ENCODE assay signal across 9 mouse cellular contexts in genomic region chr7:99441534-99442072, GRCm38 (mm10). TPM values are rescaled to one million over a fixed set of nuclear protein-coding genes. Genes with fewer than 3 reads are reported as not detected.
DNase-seq lines count a peak whose midpoint lies in the region; ATAC-seq and TF ChIP-seq lines count a peak whose summit lies in the region.
"Had no signal": no experiment of that assay in that cellular context is flagged by ENCODE, and none has a peak within 500 bp of the region (broad histone marks: within the 10 kb centered on the region; RNA-seq: fewer than 3 reads in every experiment).

No protein-coding gene starts in this region.

- 27% methylated on average over 6 of the region's 6 CpGs for WGBS in midbrain, postnatal 0 days
- WGBS in midbrain, embryonic 15.5 days, result 20% methylated on average over 6 of the region's 6 CpGs
- 13% methylated on average over 6 of the region's 6 CpGs for WGBS in heart, embryonic 10.5 days

- TF ChIP-seq CTCF in midbrain, postnatal 0 days (IDR thresholded peaks at IDR 0.05), result no peak

- peaks cover 7% of the 10 kb centered on the region; the same call in 1 of the 2 replicates for H3K36me3 ChIP-seq in midbrain, postnatal 0 days (ENCODE audit: insufficient read depth, low read length)
- peaks cover 4% of the 10 kb centered on the region; the same call in 1 of the 2 replicates for H3K36me3 ChIP-seq in midbrain, embryonic 15.5 days (replicated peaks)
- H3K36me3 ChIP-seq in heart, embryonic 10.5 days, result peaks cover 23% of the 10 kb centered on the region
- H3K36me3 ChIP-seq: G1E had no signal

- no peaks in the 10 kb centered on the region for H3K4me1 ChIP-seq in midbrain, postnatal 0 days (ENCODE audit: insufficient read depth, low read length)
- peaks cover 7% of the 10 kb centered on the region for H3K4me1 ChIP-seq in midbrain, embryonic 15.5 days
- H3K4me1 ChIP-seq in heart, embryonic 10.5 days, result peaks cover 55% of the 10 kb centered on the region

- no peak overlapping the region for H3K9ac ChIP-seq in midbrain, postnatal 0 days (replicated peaks; ENCODE audit: low read length, poor library complexity, severe bottlenecking)
- H3K9ac ChIP-seq in midbrain, embryonic 15.5 days, result no peak overlapping the region

- DNase-seq in midbrain, postnatal 0 days (ENCODE audit: low spot score), result peak; percentile 28
- DNase-seq in heart, embryonic 10.5 days (ENCODE audit: low spot score), result peak; percentile 86
- DNase-seq in kidney, adult 8-10 months, result peak; percentile 73 to 92
- peak; percentile 86 for DNase-seq in lung, postnatal 10 days
- DNase-seq in thymus, postnatal 4 days, result no peak
- DNase-seq in cerebellum, postnatal 10 days, result no peak
- DNase-seq in thymus, postnatal 0 days (ENCODE audit: low spot score), result no peak

- no peaks in the 10 kb centered on the region for H3K9me3 ChIP-seq in midbrain, postnatal 0 days (ENCODE audit: low read length)
- no peaks in the 10 kb centered on the region for H3K9me3 ChIP-seq in midbrain, embryonic 15.5 days
- H3K9me3 ChIP-seq in heart, embryonic 10.5 days, result no peaks in the 10 kb centered on the region
- H3K9me3 ChIP-seq: G1E had no signal

- no peak overlapping the region for H3K4me3 ChIP-seq in midbrain, postnatal 0 days (ENCODE audit: low read depth, low read length)
- H3K4me3 ChIP-seq in midbrain, embryonic 15.5 days, result no peak overlapping the region
- peak overlapping the region; percentile 25 for H3K4me3 ChIP-seq in heart, embryonic 10.5 days

- H3K27me3 ChIP-seq in midbrain, postnatal 0 days (ENCODE audit: insufficient read depth, low read length), result no peaks in the 10 kb centered on the region
- no peaks in the 10 kb centered on the region for H3K27me3 ChIP-seq in midbrain, embryonic 15.5 days (replicated peaks)
- no peaks in the 10 kb centered on the region for H3K27me3 ChIP-seq in heart, embryonic 10.5 days (ENCODE audit: insufficient read depth, poor library complexity, severe bottlenecking)

- ATAC-seq in midbrain, postnatal 0 days (ENCODE audit: low FRiP score), result no peak
- ATAC-seq in midbrain, embryonic 15.5 days (replicated peaks), result no peak

- H3K27ac ChIP-seq in midbrain, postnatal 0 days (ENCODE audit: low read depth, low read length), result no peak overlapping the region
- no peak overlapping the region for H3K27ac ChIP-seq in midbrain, embryonic 15.5 days
- H3K27ac ChIP-seq in heart, embryonic 10.5 days, result peak overlapping the region; percentile 82

- H3K4me2 ChIP-seq in midbrain, postnatal 0 days (ENCODE audit: low read depth, low read length, poor library complexity, severe bottlenecking), result no peak overlapping the region
- no peak overlapping the region for H3K4me2 ChIP-seq in midbrain, embryonic 15.5 days

RNA-seq across cellular contexts. Expression of gene Klhl35, which starts 24.2 kb away (rescaled TPM):
- 1.4 and 3.9 TPM in 2 replicates for total RNA-seq in midbrain, postnatal 0 days (2014; rRNA removed)
- polyA plus RNA-seq in midbrain, postnatal 0 days (2015; fragmentation: Nextera tagmentation; extraction: Ambion mirVana), result 2.1 and 2.4 TPM in 2 replicates
- polyA plus RNA-seq in midbrain, embryonic 15.5 days (2015; fragmentation: Nextera tagmentation; extraction: Ambion mirVana), result 7.1 and 7.5 TPM in 2 replicates
- 0.52 and 1.1 TPM in 2 replicates for polyA plus RNA-seq in heart, embryonic 10.5 days (2016; fragmentation: Nextera tagmentation; extraction: Ambion mirVana)
- polyA plus RNA-seq in thymus, postnatal 0 days (2015; fragmentation: Nextera tagmentation; extraction: Ambion mirVana), result 0.90 and 1.1 TPM in 2 replicates
- total RNA-seq: G1E had no signal
- polyA plus RNA-seq: G1E had no signal

RNA-seq across cellular contexts. Expression of gene Rps3, which starts 41.9 kb away (rescaled TPM):
- 440 and 661 TPM in 2 replicates for total RNA-seq in midbrain, postnatal 0 days (2014; rRNA removed)
- polyA plus RNA-seq in midbrain, postnatal 0 days (2015; fragmentation: Nextera tagmentation; extraction: Ambion mirVana), result 440 and 453 TPM in 2 replicates
- 382 and 405 TPM in 2 replicates for polyA plus RNA-seq in midbrain, embryonic 15.5 days (2015; fragmentation: Nextera tagmentation; extraction: Ambion mirVana)
- polyA plus RNA-seq in heart, embryonic 10.5 days (2016; fragmentation: Nextera tagmentation; extraction: Ambion mirVana), result 517 and 596 TPM in 2 replicates
- 1,054 and 1,103 TPM in 2 replicates for polyA plus RNA-seq in thymus, postnatal 0 days (2015; fragmentation: Nextera tagmentation; extraction: Ambion mirVana)

Comparison
In these comparisons a context has a peak if more than half of its experiments do, and no peak if none do; other contexts are left out.
1. DNase-seq: peak in midbrain, postnatal 0 days (single experiment), heart, embryonic 10.5 days (single experiment), kidney, adult 8-10 months (2 of 2) and lung, postnatal 10 days (single experiment); none in thymus, postnatal 4 days (single experiment), cerebellum, postnatal 10 days (0 of 2) and thymus, postnatal 0 days (single experiment).